In the genomic region with DNA sequence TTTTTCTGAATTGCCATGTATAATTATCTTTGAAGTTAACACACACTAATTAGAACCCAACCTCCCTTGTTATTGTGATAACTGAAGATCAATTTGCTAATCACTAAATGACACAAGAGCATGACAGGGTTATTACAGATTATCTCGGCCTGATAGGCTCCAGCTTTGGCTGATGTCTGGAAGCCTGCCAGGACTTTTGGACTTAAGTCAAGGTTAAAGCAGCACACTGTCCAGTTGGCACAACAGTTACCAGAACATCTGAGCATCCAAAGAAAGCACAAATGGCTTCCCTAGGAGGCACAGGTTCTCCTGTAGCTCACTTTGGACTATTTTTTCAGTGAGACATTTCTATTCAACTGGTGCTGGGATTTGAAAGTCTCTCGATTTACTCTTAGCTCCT, we compare ENCODE assay signal across 13 mouse cellular contexts.
DNase-seq lines count a peak whose midpoint lies in the region; TF ChIP-seq lines count a peak whose summit lies in the region.
"Had no signal": no experiment of that assay in that cellular context is flagged by ENCODE, and none has a peak within 500 bp of the region (broad histone marks: within the 10 kb centered on the region; RNA-seq: fewer than 3 reads in every experiment).

No protein-coding gene starts in this region.

- peak; percentile 8 to 24 for DNase-seq in cerebellum, postnatal 36 days
- no peak for DNase-seq in cerebellum, adult 11-12 months
- DNase-seq in layer of hippocampus, postnatal 10 days (ENCODE audit: low spot score in 2 of 2): peak; percentile 7 to 23
- DNase-seq in layer of hippocampus, postnatal 14 days (ENCODE audit: low spot score in 2 of 2): no peak
- DNase-seq in adrenal gland, adult 8-10 months: peak; percentile 12
- peak; percentile 41 for DNase-seq in brain, embryonic 14.5 days (ENCODE audit: low read depth)
- no peak for DNase-seq in neural tube, embryonic 10.5 days (ENCODE audit: extremely low spot score, low spot score)
- DNase-seq: B cell, adult 2 months; heart, adult 11 months; kidney, adult 8-10 months; layer of hippocampus, adult 9-11 months; lung, adult 18-20 months; thymus, postnatal 4 days had no signal

- TF ChIP-seq POLR2A in brain, embryonic 14.5 days (IDR thresholded peaks at IDR 0.05; ENCODE audit: borderline replicate concordance, extremely low read depth, insufficient read depth, insufficient read length, poor library complexity, severe bottlenecking): no peak

- no peak for TF ChIP-seq CTCF in brain, embryonic 14.5 days (IDR thresholded peaks at IDR 0.05; ENCODE audit: borderline replicate concordance, extremely low read depth, insufficient read depth, insufficient read length)

Comparison
In these comparisons a context has a peak if more than half of its experiments do, and no peak if none do; other contexts are left out.
1. DNase-seq: peak in cerebellum, postnatal 36 days (2 of 2), layer of hippocampus, postnatal 10 days (2 of 2), adrenal gland, adult 8-10 months (single experiment) and brain, embryonic 14.5 days (single experiment); none in cerebellum, adult 11-12 months (single experiment), layer of hippocampus, postnatal 14 days (0 of 2) and neural tube, embryonic 10.5 days (single experiment).